Mouse (Mus musculus) neural tube, embryonic 15.5 days (tissue): ENCODE data around the gene Hacl1. TPM values are rescaled to one million over a fixed set of nuclear protein-coding genes. Genes with fewer than 3 reads are reported as not detected.

ENCODE experiments used
- ATAC-seq: fragments of 200-750 bp; cut with Nextera tagmentation; 2 replicates; pipeline ENCODE4 v1.8.0; 2017; ENCODE audit warnings: mild to moderate bottlenecking, moderate TSS enrichment, moderate library complexity; ENCODE audit not compliant: low FRiP score
- H3K27ac ChIP-seq: fragments of 300-500 bp; sonication (generic); replicated peaks from 2 replicates; pipeline ENCODE4 v1.5.1; 2015; ENCODE audit warnings: mild to moderate bottlenecking, inconsistent platforms
- H3K27me3 ChIP-seq: fragments of 300-500 bp; sonication (generic); replicated peaks from 2 replicates; pipeline ENCODE4 v1.6.1; 2015; ENCODE audit warnings: inconsistent platforms
- H3K36me3 ChIP-seq: fragments of 300-500 bp; sonication (generic); 2 replicates; pipeline ENCODE4 v1.6.1; 2015; ENCODE audit warnings: inconsistent platforms
- H3K4me1 ChIP-seq: fragments of 300-500 bp; sonication (generic); 2 replicates; pipeline ENCODE4 v1.6.1; 2015; ENCODE audit warnings: inconsistent platforms
- H3K4me2 ChIP-seq: fragments of 300-500 bp; sonication (generic); 2 replicates; pipeline ENCODE4 v1.6.1; 2015; ENCODE audit warnings: inconsistent platforms, mild to moderate bottlenecking, moderate library complexity
- H3K4me3 ChIP-seq: fragments of 300-500 bp; sonication (generic); replicated peaks from 2 replicates; pipeline ENCODE4 v1.5.1; 2015; ENCODE audit warnings: mild to moderate bottlenecking, inconsistent platforms
- H3K9ac ChIP-seq: fragments of 300-500 bp; sonication (generic); replicated peaks from 2 replicates; pipeline ENCODE4 v1.6.1; 2015; ENCODE audit warnings: mild to moderate bottlenecking, inconsistent platforms
- H3K9me3 ChIP-seq: fragments of 300-500 bp; sonication (generic); replicated peaks from 2 replicates; pipeline ENCODE4 v1.6.1; 2016; ENCODE audit warnings: inconsistent platforms
- WGBS: fragments of 180-500 bp; shearing (Covaris S2); methylation state at CpG from one replicate; pipeline ENCODE4 v1.1.7; 2015; ENCODE audit warnings: mixed read lengths; 5-methylcytosine and 5-hydroxymethylcytosine counted together
- polyA plus RNA-seq: library from polyadenylated mRNA; unstranded; fragments of >200 nt; fragmentation: Nextera tagmentation; extraction: Ambion mirVana; gene quantifications from 2 replicates; pipeline ENCODE4 v1.2.1, GENCODE M21; 2015

Gene Hacl1
- polyA plus RNA-seq, 1 experiment from 2014 or later: 7.9 TPM

DNA sequence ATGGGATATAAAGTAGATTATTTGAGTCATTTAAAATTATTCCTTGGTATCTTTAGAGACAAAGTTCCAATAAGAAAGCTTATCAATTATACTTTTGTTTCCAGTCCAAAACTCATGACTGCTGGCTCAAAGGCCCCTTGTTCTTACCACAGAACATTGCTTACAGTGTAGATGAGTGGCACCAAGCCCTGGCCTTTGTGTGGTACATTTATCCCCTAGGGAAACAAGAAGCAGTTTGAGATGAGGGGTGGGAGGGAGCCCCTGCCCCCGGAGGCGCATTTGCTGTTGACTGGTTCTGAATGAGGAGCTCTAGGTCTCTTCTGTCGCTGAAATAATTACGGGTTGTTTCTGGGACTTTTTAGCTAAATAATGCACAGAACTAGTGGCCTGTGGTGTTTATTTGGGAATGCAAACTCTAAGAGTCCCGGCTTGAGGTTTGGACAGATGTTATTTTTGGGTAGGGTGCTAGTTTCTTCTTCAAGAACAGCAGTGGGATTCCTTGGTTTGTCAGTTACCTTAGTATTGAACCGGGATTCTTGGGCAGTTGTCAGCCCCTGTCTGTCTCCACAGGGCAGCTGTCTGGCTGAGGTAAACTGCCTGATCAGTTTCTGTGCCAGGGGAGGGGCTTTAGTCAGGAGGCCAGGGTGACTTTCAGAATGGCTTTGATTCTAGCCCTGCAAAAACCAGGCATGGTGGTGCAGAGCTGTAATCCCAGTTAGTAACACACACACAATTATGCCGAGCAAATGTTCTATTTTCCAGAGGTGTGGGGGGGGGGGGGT lies 19.4 kb upstream of the Hacl1 start:
- ATAC-seq: no peak
- Histone ChIP-seq H3K4me1 (peaks cover 81% of the 10 kb centered on the region), H3K9ac (no peak overlapping the region), H3K36me3 (no peaks in the 10 kb centered on the region), H3K27me3 (no peaks in the 10 kb centered on the region), H3K4me2 (peak overlapping the region; percentile 61), H3K9me3 (no peaks in the 10 kb centered on the region), H3K27ac (peak overlapping the region; percentile 99), H3K4me3 (no peak overlapping the region)
- WGBS: 19% methylated on average over 7 of the region's 7 CpGs

DNA sequence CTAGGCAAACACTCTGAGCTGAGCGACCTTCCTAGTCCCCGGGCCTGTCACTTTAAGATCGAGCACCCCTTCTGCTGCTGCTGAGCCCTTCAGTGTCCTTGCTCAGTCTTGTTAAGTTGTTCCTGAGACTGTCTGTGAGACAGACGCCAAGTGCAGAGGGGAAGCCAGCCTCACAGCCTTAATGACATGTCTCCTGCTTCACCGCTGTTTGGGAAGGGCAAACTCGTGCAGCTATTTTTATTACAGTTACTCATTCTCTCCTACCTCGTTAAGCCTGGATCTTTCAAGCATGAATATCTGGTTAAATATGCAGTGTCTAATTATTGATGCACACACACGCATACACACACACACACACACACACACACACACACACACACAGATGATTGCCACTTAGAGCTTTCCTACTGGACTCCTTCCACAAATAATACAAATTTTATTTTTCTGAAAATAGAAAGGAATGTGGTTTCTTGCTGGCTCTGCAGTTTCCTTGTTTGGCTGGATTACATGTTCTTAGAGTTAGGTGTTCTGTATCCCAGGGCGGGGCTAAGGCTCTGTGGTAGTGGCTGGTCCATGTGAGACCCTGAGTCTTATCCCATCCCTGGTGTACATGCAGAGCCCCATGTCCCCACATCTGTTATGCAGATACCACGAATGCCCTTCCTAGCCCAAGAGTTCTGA lies 18.6 kb upstream of the Hacl1 start:
- H3K9me3 ChIP-seq: no peaks in the 10 kb centered on the region
- ATAC-seq: no peak
- no peaks in the 10 kb centered on the region for H3K36me3 ChIP-seq
- 31% methylated on average over 10 of the region's 10 CpGs for WGBS
- peaks cover 72% of the 10 kb centered on the region for H3K4me1 ChIP-seq
- H3K4me3 ChIP-seq: no peak overlapping the region
- H3K27me3 ChIP-seq: no peaks in the 10 kb centered on the region
- H3K27ac ChIP-seq: peak overlapping the region; percentile 99
- H3K9ac ChIP-seq: peak overlapping the region; percentile 10; the same call in 1 of the 2 replicates
- H3K4me2 ChIP-seq: no peak overlapping the region

- Histone ChIP-seq H3K27me3 (no peaks in the 10 kb centered on the region), H3K4me3 (no peak overlapping the region), H3K4me1 (peaks cover 58% of the 10 kb centered on the region), H3K9ac (no peak overlapping the region), H3K27ac (peak overlapping the region; percentile 99; the same call in 1 of the 2 replicates), H3K4me2 (no peak overlapping the region), H3K36me3 (no peaks in the 10 kb centered on the region), H3K9me3 (no peaks in the 10 kb centered on the region)
- ATAC-seq: no peak
- 86% methylated on average over 8 of the region's 8 CpGs for WGBS
These were observed 17.1 kb upstream of the Hacl1 start for GRCm38 (mm10) chr14:31658126-31658680.

DNA sequence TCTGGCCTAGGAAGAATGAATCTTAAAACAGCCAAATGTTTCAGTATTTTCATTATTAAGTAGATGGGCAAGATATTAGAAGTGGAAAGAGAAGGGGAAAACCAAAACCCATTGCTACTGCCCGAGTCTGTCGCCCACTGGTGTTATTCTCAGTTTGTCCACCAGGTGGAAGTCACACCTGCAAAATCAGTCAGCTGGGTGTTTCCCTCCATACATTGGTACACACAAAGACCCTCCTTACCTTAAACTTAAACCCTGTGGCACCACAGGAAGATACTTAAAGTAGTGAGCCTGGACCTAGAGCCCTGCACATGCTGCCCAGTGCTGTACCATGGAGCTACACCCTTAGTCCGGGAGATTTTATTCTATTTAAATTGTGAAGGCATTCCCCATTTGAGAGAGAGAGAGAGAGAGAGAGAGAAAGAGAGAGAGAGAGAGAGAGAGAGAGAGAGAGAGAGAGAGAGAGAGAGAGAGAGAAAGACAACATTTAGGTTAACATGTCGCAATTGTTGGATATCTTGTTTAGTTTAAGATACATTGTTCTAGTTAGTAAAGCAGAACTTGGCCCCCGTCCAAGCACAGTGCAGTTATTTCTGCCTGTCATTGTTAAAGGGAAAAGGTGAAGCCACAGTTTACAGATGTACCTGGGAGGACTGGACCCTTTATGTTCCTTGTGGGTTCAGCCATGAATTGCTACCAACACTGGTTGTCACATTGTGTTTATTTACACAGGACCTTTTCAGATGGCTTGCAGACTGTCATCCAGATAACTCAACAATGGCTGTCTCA lies 16.0 kb upstream of the Hacl1 start:
- Histone ChIP-seq H3K9ac (no peak overlapping the region), H3K4me2 (no peak overlapping the region), H3K4me1 (peaks cover 46% of the 10 kb centered on the region), H3K9me3 (no peaks in the 10 kb centered on the region), H3K36me3 (no peaks in the 10 kb centered on the region), H3K27ac (no peak overlapping the region), H3K4me3 (no peak overlapping the region), H3K27me3 (no peaks in the 10 kb centered on the region)
- no peak for ATAC-seq
- 39% methylated on average over 5 of the region's 5 CpGs for WGBS

DNA sequence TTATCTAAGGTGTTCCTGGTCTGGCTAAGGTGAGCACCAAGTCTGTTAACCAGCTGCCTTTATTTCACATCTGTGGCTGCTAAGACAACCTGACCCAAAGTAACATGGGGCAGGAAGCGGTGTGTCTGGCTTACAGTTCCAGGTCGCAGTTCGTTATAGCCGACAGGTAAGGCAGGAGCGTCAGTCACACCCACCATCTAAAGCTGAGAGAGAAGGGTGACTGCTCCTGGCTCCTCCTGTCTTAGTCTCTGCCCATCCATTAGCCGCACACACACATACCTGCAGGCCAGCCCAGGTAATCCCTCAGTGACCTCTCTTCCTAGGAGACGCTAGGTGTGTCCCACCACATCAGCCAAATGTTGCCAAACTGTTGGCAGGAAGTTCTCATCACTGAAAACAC lies 15.3 kb upstream of the Hacl1 start:
- Histone ChIP-seq H3K4me3 (no peak overlapping the region), H3K9me3 (no peaks in the 10 kb centered on the region), H3K9ac (no peak overlapping the region), H3K4me2 (no peak overlapping the region), H3K4me1 (peaks cover 44% of the 10 kb centered on the region), H3K27me3 (no peaks in the 10 kb centered on the region), H3K27ac (no peak overlapping the region), H3K36me3 (no peaks in the 10 kb centered on the region)
- no peak for ATAC-seq
- WGBS: 88% methylated on average over 7 of the region's 7 CpGs

GRCm38 (mm10) chr14:31655406-31655805 lies 14.3 kb upstream of the Hacl1 start:
- whole genome bisulfite sequencing: 88% methylated on average over 14 of the region's 14 CpGs
- ATAC-seq: no peak

GRCm38 (mm10) chr14:31654816-31655215 lies 13.7 kb upstream of the Hacl1 start:
- no peak overlapping the region for H3K9ac ChIP-seq
- H3K4me1 ChIP-seq: peaks cover 28% of the 10 kb centered on the region
- H3K27me3 ChIP-seq: no peaks in the 10 kb centered on the region
- no peak overlapping the region for H3K27ac ChIP-seq
- ATAC-seq: no peak
- no peak overlapping the region for H3K4me2 ChIP-seq
- H3K4me3 ChIP-seq: no peak overlapping the region
- no peaks in the 10 kb centered on the region for H3K9me3 ChIP-seq
- WGBS: 93% methylated on average over 5 of the region's 5 CpGs
- H3K36me3 ChIP-seq: no peaks in the 10 kb centered on the region

More at GRCm38 (mm10) chr14:31655406-31655805, 14.3 kb upstream of the Hacl1 start:
- no peak overlapping the region for H3K4me2 ChIP-seq
- peaks cover 34% of the 10 kb centered on the region for H3K4me1 ChIP-seq
- H3K36me3 ChIP-seq: no peaks in the 10 kb centered on the region
- H3K9ac ChIP-seq: no peak overlapping the region
- no peak overlapping the region for H3K4me3 ChIP-seq
- no peaks in the 10 kb centered on the region for H3K27me3 ChIP-seq
- H3K9me3 ChIP-seq: no peaks in the 10 kb centered on the region
- no peak overlapping the region for H3K27ac ChIP-seq

DNA sequence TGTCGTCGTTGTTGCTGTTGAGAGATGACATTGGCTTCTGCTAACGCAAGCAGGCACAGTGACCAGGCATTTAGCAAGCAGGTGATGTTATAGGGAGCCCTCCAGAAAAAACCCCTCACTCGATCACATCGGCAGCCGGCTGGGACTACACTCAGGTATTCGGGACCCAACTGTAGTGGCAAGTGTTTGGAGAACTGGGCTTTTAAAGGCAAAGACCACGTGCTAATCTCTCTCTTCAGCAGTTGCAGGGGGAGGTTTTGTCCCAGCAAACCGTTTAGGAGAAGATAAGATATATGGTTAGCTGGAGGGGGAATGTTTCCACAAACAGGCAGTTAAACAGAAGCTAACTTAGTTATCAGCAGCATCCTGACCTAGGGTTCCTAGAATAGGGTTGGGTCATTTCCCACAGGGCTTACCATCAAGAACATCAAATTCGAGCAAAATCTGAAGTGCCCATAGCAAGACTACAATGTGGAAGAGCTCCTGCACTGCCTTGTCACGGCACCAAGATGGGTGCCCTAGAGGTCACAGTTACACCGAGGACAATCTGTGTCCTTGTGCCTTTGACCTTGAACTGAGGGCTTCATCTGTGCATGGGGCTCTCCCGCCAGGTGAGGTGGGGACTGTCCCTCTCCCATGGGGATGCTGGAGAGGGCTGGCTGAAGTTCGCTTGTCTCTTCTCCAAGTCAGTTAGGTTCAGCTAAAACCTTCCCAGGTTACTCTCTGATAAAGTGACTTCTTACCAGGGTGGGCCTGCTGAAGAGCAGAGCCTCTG lies 12.2 kb upstream of the Hacl1 start:
- Histone ChIP-seq H3K4me1 (peaks cover 13% of the 10 kb centered on the region), H3K36me3 (no peaks in the 10 kb centered on the region), H3K9me3 (no peaks in the 10 kb centered on the region), H3K27ac (no peak overlapping the region), H3K9ac (no peak overlapping the region), H3K4me3 (no peak overlapping the region), H3K27me3 (no peaks in the 10 kb centered on the region), H3K4me2 (no peak overlapping the region)
- 84% methylated on average over 14 of the region's 14 CpGs for WGBS
- ATAC-seq: no peak

DNA sequence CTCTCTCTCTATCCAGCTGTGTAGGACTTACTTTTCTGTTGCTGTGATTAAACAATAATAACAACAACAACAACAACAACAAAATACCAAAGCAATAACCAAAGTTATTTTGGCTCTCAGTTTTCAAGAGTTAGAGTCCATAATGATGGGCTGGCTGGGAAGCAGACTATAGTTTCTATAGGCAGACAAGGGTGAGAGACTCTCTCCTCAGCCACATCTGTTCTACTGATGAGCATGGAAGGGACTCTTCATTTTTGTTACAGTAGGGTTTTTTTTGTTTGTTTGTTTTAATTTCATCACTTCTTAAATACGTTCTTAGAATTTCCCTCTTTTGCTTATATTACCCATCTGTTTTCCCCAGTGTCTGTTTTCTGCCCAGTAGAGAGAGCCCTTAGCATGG lies 11.5 kb upstream of the Hacl1 start:
- no peak for ATAC-seq
- no peak overlapping the region for H3K27ac ChIP-seq

DNA sequence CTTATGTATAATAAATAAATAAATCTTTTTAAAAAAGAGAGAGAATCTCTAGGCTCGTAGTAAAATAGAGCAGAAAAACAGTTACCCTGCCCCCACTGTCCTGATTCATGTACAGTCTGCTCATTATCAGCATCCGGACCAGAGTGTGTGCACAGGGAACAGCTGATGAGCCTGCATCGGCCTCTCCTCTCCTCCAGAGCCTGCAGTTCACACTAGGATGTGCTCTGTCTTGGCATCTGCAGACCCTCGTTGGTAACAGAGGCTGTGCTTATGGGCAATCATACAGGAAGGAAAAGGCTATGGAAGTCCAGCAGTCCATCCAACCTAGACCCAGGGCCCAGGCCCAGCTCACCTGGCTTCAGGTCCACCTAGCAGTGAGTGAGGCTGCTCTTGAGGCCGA lies 11.0 kb upstream of the Hacl1 start:
- Histone ChIP-seq H3K27me3 (no peaks in the 10 kb centered on the region), H3K4me2 (no peak overlapping the region), H3K4me1 (peaks cover 2% of the 10 kb centered on the region; the same call in 1 of the 2 replicates), H3K9ac (no peak overlapping the region), H3K4me3 (no peak overlapping the region), H3K27ac (no peak overlapping the region), H3K9me3 (no peaks in the 10 kb centered on the region), H3K36me3 (no peaks in the 10 kb centered on the region)
- 75% methylated on average over 5 of the region's 5 CpGs for WGBS
- no peak for ATAC-seq

More for the DNA sequence above, 11.5 kb upstream of the Hacl1 start:
- Histone ChIP-seq H3K4me3 (no peak overlapping the region), H3K27me3 (no peaks in the 10 kb centered on the region), H3K36me3 (no peaks in the 10 kb centered on the region), H3K9me3 (no peaks in the 10 kb centered on the region), H3K4me1 (peaks cover 7% of the 10 kb centered on the region; the same call in 1 of the 2 replicates), H3K4me2 (no peak overlapping the region), H3K9ac (no peak overlapping the region)
- WGBS: 90% methylated on average over 1 of the region's 1 CpGs

DNA sequence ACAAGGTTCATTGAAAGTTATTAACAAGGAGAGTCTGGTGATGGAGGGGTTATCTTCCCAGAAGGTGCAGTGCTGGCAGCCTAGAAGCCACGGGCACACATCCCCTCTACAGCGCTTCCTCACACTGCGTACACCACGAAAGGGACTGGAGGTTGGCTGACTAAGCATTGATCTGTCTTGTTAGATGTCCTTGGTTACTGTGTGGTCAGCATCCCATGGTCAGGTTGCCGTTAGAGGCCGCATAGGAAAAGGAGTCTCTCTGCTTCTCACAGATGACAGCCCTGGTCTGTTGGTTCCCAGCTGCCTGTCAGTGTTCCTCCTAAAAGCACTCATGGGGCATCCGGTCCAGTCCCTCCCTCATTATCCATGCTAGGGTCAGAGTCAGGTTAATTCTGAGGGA lies 10.1 kb upstream of the Hacl1 start:
- H3K4me3 ChIP-seq: no peak overlapping the region
- no peak overlapping the region for H3K27ac ChIP-seq
- no peak overlapping the region for H3K4me2 ChIP-seq
- no peaks in the 10 kb centered on the region for H3K27me3 ChIP-seq
- H3K9me3 ChIP-seq: no peaks in the 10 kb centered on the region
- WGBS: 93% methylated on average over 7 of the region's 7 CpGs
- no peaks in the 10 kb centered on the region for H3K4me1 ChIP-seq
- no peaks in the 10 kb centered on the region for H3K36me3 ChIP-seq
- no peak for ATAC-seq
- no peak overlapping the region for H3K9ac ChIP-seq
